In the genomic region with DNA sequence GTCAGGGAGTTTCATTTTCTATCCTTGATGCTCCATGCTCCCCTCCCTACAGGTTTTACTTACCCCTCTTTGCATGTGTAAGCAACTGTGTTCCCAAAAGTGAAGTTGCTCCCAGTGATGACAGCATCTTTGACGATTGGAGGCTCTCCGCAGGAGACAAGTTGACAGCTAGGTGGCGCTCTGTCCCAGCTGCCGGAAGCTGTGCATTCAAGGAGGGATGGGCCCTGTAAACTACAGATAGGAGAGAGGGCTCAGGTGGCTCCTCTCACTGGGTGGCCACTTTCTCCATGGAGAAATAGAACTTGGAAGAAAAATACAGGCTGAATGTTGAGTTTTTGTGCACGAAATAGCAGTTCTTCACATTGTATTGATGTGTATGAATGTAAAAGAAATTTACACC, we compare ENCODE assay signal across 8 mouse cellular contexts.
DNase-seq lines count a peak whose midpoint lies in the region.

No protein-coding gene starts in this region.

- peak; percentile 46 to 63 for DNase-seq in CD8-positive naive resting alpha-beta T cell, adult 2 months (ENCODE audit: low read depth in 2 of 2, low spot score in 2 of 2)
- peak; percentile 70 for DNase-seq in adrenal gland, adult 2 months
- peak; percentile 80 for DNase-seq in embryo, embryonic 10.5 days (ENCODE audit: low spot score)
- peak; percentile 66 to 73 for DNase-seq in gastrocnemius, postnatal 4 days (ENCODE audit: low spot score in 2 of 2)
- DNase-seq in layer of hippocampus, adult 8-10 months (ENCODE audit: low spot score in 2 of 2), result peak; percentile 25 to 71
- peak; percentile 73 for DNase-seq in lung, postnatal 36 days
- peak; percentile 72 to 78 for DNase-seq in right cerebral cortex, adult 2 months (ENCODE audit: low spot score in 2 of 2)
- peak; percentile 55 to 68 for DNase-seq in urinary bladder, postnatal 36 days (ENCODE audit: low spot score in 2 of 2)

Comparison
In these comparisons a context has a peak if more than half of its experiments do, and no peak if none do; other contexts are left out.
1. Peak in every context shown above with its lines: DNase-seq.